Mouse (Mus musculus) heart, postnatal 0 days (tissue): ENCODE measurements around the gene Tspan33. TPM values are rescaled to one million over a fixed set of nuclear protein-coding genes. Genes with fewer than 3 reads are reported as not detected.

Source experiments
- ATAC-seq: fragments of 200-750 bp; cut with Nextera tagmentation; 2 replicates; pipeline ENCODE4 v1.8.0; 2017; ENCODE audit warnings: low read depth, moderate number of reproducible peaks, moderate library complexity; ENCODE audit not compliant: insufficient read depth
- DNase-seq: peaks from one replicate; pipeline ENCODE4 v3.0.0-alpha.2; 2016; ENCODE audit warnings: low spot score
- H3K27ac ChIP-seq: fragments of 300-500 bp; sonication (generic); 2 replicates; pipeline ENCODE4 v1.5.1; 2014; ENCODE audit warnings: low read depth, mild to moderate bottlenecking
- H3K27me3 ChIP-seq: fragments of 300-500 bp; sonication (generic); 2 replicates; pipeline ENCODE4 v1.6.1; 2014; ENCODE audit warnings: low read length, mixed read lengths; ENCODE audit not compliant: control insufficient read depth, insufficient read depth
- H3K36me3 ChIP-seq: fragments of 300-500 bp; sonication (generic); replicated peaks from 2 replicates; pipeline ENCODE4 v1.6.1; 2014; ENCODE audit warnings: low read length, mixed read lengths; ENCODE audit not compliant: control insufficient read depth, insufficient read depth
- H3K4me1 ChIP-seq: fragments of 300-500 bp; sonication (generic); 2 replicates; pipeline ENCODE4 v1.6.1; 2014; ENCODE audit warnings: antibody characterized with exemption; ENCODE audit not compliant: control insufficient read depth, insufficient read depth
- H3K4me2 ChIP-seq: fragments of 300-500 bp; sonication (generic); 2 replicates; pipeline ENCODE4 v1.6.1; 2014; ENCODE audit warnings: low read depth, mild to moderate bottlenecking, low read length, moderate library complexity
- H3K4me3 ChIP-seq: fragments of 300-500 bp; sonication (generic); 2 replicates; pipeline ENCODE4 v1.5.1; 2014; ENCODE audit warnings: low read depth, low read length
- H3K9ac ChIP-seq: fragments of 300-500 bp; sonication (generic); replicated peaks from 2 replicates; pipeline ENCODE4 v1.6.1; 2014; ENCODE audit warnings: low read depth, low read length, mixed read lengths
- H3K9me3 ChIP-seq: fragments of 300-500 bp; sonication (generic); replicated peaks from 2 replicates; pipeline ENCODE4 v1.6.1; 2016; ENCODE audit warnings: low read length; ENCODE audit not compliant: control insufficient read depth
- CTCF ChIP-seq: IDR thresholded peaks from 2 replicates; pipeline ENCODE4 v1.5.1; 2016; ENCODE audit warnings: antibody characterized with exemption, control low read depth, low read depth
- EP300 ChIP-seq: IDR thresholded peaks from 2 replicates; pipeline ENCODE4 v1.6.1; 2016; ENCODE audit warnings: antibody characterized with exemption, low read depth
- WGBS: fragments of 180-500 bp; shearing (Covaris S2); extraction: QIAGEN DNeasy Blood & Tissue Kit; methylation state at CpG from one replicate; pipeline ENCODE4 v1.1.7; 2014; 5-methylcytosine and 5-hydroxymethylcytosine counted together
- polyA plus RNA-seq: library from polyadenylated mRNA; unstranded; fragments of >200 nt; fragmentation: Nextera tagmentation; extraction: Ambion mirVana; gene quantifications from 2 replicates; pipeline ENCODE4 v1.2.1, GENCODE M21; 2015
- total RNA-seq: library from RNA; depleted of rRNA; stranded (reverse); fragments of >200 nt; gene quantifications from 2 replicates; pipeline ENCODE4 v1.2.3, GENCODE M21; 2014; ENCODE audit warnings: low replicate concordance

Tspan33 gene
- total and polyA plus RNA-seq, 2 experiments from 2014 or later, result 1.1 to 1.6 TPM

GRCm38 (mm10) chr6:29699085-29699745 lies 5.2 kb downstream of the Tspan33 start:
- Histone ChIP-seq H3K4me2 (no peak overlapping the region), H3K36me3 (no peaks in the 10 kb centered on the region), H3K9me3 (no peaks in the 10 kb centered on the region), H3K4me3 (no peak overlapping the region), H3K27me3 (no peaks in the 10 kb centered on the region), H3K27ac (no peak overlapping the region), H3K4me1 (no peaks in the 10 kb centered on the region), H3K9ac (no peak overlapping the region)
- TF ChIP-seq EP300 (no peak), CTCF (no peak)
- ATAC-seq, result no peak
- no peak for DNase-seq
- WGBS, result 80% methylated on average over 7 of the region's 7 CpGs

DNA sequence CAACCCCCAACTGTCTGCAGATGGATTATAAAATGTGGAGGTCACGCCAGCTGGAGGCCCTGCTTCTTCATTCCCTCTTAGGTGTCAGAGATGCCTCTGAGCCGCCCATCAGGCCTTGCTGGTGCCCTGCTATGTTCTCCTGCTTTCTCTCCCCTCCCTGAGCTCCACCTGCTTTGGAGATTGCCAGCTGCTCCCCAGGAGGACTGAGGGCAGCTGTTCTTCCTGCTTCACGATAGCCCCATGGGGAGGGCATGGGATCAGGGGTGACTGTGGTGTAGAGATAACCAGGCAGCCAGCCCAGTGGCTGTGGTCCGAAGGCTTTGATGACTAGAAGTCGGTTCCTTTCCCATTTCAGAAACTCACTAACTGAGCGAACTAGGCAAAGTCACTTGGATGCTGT lies 7.0 kb downstream of the Tspan33 start:
- no peak for ATAC-seq
- no peak overlapping the region for H3K27ac ChIP-seq
- WGBS, result 67% methylated on average over 6 of the region's 6 CpGs

GRCm38 (mm10) chr6:29702126-29702525 lies 8.1 kb downstream of the Tspan33 start:
- H3K27ac ChIP-seq, result no peak overlapping the region
- TF ChIP-seq CTCF (no peak), EP300 (no peak)

More for the DNA sequence above, 7.0 kb downstream of the Tspan33 start:
- DNase-seq, result no peak
- Histone ChIP-seq H3K9ac (no peak overlapping the region), H3K4me1 (no peaks in the 10 kb centered on the region), H3K27me3 (no peaks in the 10 kb centered on the region), H3K9me3 (no peaks in the 10 kb centered on the region), H3K4me3 (no peak overlapping the region), H3K4me2 (no peak overlapping the region), H3K36me3 (no peaks in the 10 kb centered on the region)
- no peak for TF ChIP-seq CTCF
- TF ChIP-seq EP300, result no peak

GRCm38 (mm10) chr6:29704143-29704542 lies 10.1 kb downstream of the Tspan33 start:
- ATAC-seq, result no peak
- no peak overlapping the region for H3K9ac ChIP-seq
- no peaks in the 10 kb centered on the region for H3K4me1 ChIP-seq
- H3K27ac ChIP-seq, result no peak overlapping the region
- no peak overlapping the region for H3K4me3 ChIP-seq
- no peaks in the 10 kb centered on the region for H3K36me3 ChIP-seq
- no peaks in the 10 kb centered on the region for H3K27me3 ChIP-seq
- DNase-seq, result no peak
- H3K9me3 ChIP-seq, result no peaks in the 10 kb centered on the region
- 79% methylated on average over 5 of the region's 5 CpGs for WGBS
- no peak for TF ChIP-seq EP300
- TF ChIP-seq CTCF, result no peak
- H3K4me2 ChIP-seq, result no peak overlapping the region

More at GRCm38 (mm10) chr6:29702126-29702525, 8.1 kb downstream of the Tspan33 start:
- Histone ChIP-seq H3K9me3 (no peaks in the 10 kb centered on the region), H3K36me3 (no peaks in the 10 kb centered on the region), H3K27me3 (no peaks in the 10 kb centered on the region), H3K4me3 (no peak overlapping the region), H3K4me1 (no peaks in the 10 kb centered on the region), H3K4me2 (no peak overlapping the region), H3K9ac (no peak overlapping the region)
- 73% methylated on average over 3 of the region's 3 CpGs for WGBS
- DNase-seq (no peak), ATAC-seq (no peak)

DNA sequence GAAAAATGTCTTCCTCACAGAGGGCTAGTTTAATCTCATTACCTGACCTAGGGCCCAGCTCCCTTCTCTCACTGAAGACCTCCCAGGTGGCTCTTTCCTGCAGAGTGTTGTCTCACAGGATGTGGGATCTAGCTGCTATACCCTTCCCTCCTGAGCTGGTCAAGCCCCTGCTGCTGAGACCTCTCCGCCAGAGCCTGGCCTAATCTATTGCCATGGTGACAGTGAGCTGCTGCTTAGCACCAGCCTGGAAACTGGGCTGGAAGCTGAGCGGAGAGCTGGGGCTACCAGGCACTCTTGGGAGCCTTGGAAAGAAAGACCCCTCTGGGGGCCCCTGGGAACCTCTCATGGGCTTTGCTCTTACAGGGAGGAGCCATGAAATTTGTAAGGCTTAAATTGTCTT lies 13.9 kb downstream of the Tspan33 start:
- no peaks in the 10 kb centered on the region for H3K36me3 ChIP-seq
- no peak overlapping the region for H3K9ac ChIP-seq
- H3K4me2 ChIP-seq, result no peak overlapping the region
- no peak for DNase-seq
- H3K9me3 ChIP-seq, result no peaks in the 10 kb centered on the region
- WGBS, result 27% methylated on average over 2 of the region's 2 CpGs
- H3K4me3 ChIP-seq, result no peak overlapping the region
- H3K4me1 ChIP-seq, result no peaks in the 10 kb centered on the region
- H3K27me3 ChIP-seq, result no peaks in the 10 kb centered on the region
- no peak for ATAC-seq
- no peak overlapping the region for H3K27ac ChIP-seq
- TF ChIP-seq CTCF (no peak), EP300 (no peak)

- DNase-seq (no peak), ATAC-seq (no peak)
- H3K4me1 ChIP-seq, result no peaks in the 10 kb centered on the region
- H3K9ac ChIP-seq, result no peak overlapping the region
- WGBS, result 77% methylated on average over 3 of the region's 3 CpGs
- H3K4me3 ChIP-seq, result no peak overlapping the region
- no peaks in the 10 kb centered on the region for H3K9me3 ChIP-seq
- no peak overlapping the region for H3K27ac ChIP-seq
- H3K36me3 ChIP-seq, result no peaks in the 10 kb centered on the region
- H3K4me2 ChIP-seq, result no peak overlapping the region
- no peak for TF ChIP-seq EP300
- TF ChIP-seq CTCF, result no peak
- no peaks in the 10 kb centered on the region for H3K27me3 ChIP-seq
These were observed 17.3 kb downstream of the Tspan33 start for GRCm38 (mm10) chr6:29711318-29711717.
